Mouse (Mus musculus) CH12.LX (cell line): ENCODE data around the gene Pxmp4. TPM values are rescaled to one million over a fixed set of nuclear protein-coding genes. Genes with fewer than 3 reads are reported as not detected.

ENCODE experiments used
- DNase-seq: peaks from one replicate; pipeline ENCODE4 v3.0.0-alpha.2; 2013; ENCODE audit errors: extremely low read depth
- H3K27ac ChIP-seq: 2 replicates; pipeline ENCODE4 v1.5.1; 2012; ENCODE audit warnings: low read depth, mild to moderate bottlenecking, control low read depth, moderate library complexity; ENCODE audit not compliant: insufficient read depth
- H3K27me3 ChIP-seq: replicated peaks from 2 replicates; pipeline ENCODE3; 2012; ENCODE audit warnings: inconsistent platforms
- H3K36me3 ChIP-seq, 2 experiments: replicated peaks in 1 of 2; 2 replicates each; pipeline versions ENCODE3 to v1.6.1; 2012; ENCODE audit warnings: inconsistent platforms in 1 of 2, low read length in 1 of 2, mild to moderate bottlenecking in 1 of 2, mixed read lengths in 1 of 2, moderate library complexity in 1 of 2; ENCODE audit not compliant: control insufficient read depth in 1 of 2, insufficient read depth in 1 of 2
- H3K4me1 ChIP-seq, 2 experiments: 2 replicates each; pipeline ENCODE4 v1.6.1; 2012; ENCODE audit warnings: inconsistent platforms in 1 of 2, moderate library complexity in 1 of 2; ENCODE audit not compliant: insufficient read depth in 2 of 2, control insufficient read depth in 1 of 2
- H3K4me2 ChIP-seq: 2 replicates; pipeline ENCODE4 v1.6.1; 2012; ENCODE audit warnings: low read depth, mild to moderate bottlenecking, control low read depth; ENCODE audit not compliant: poor library complexity, insufficient read depth, severe bottlenecking
- H3K4me3 ChIP-seq, 3 experiments: fragments of 150-350 bp in 1 of 3; sonication (generic) in 1 of 3; replicated peaks in 1 of 3; 2 replicates each; pipeline versions ENCODE3 to v1.5.1; 2011 to 2012; ENCODE audit warnings: low read depth in 2 of 3, low read length in 2 of 3, mild to moderate bottlenecking in 2 of 3, moderate library complexity in 2 of 3, control low read depth in 1 of 3, improper control_type of control experiment in 1 of 3, inconsistent platforms in 1 of 3, mixed read lengths in 1 of 3; ENCODE audit not compliant: poor library complexity in 1 of 3
- H3K79me2 ChIP-seq: replicated peaks from 2 replicates; pipeline ENCODE4 v1.6.1; 2012; ENCODE audit warnings: mild to moderate bottlenecking, moderate library complexity; ENCODE audit not compliant: control insufficient read depth, poor library complexity, insufficient read depth, severe bottlenecking; ENCODE audit errors: extremely low read depth
- H3K9ac ChIP-seq: 2 replicates; pipeline ENCODE4 v1.6.1; 2012; ENCODE audit warnings: low read depth, mild to moderate bottlenecking, control low read depth, moderate library complexity; ENCODE audit not compliant: insufficient read depth
- H3K9me3 ChIP-seq: replicated peaks from 2 replicates; pipeline ENCODE3; 2012; ENCODE audit warnings: low read length, inconsistent platforms, mixed read lengths
- BHLHE40 ChIP-seq: IDR thresholded peaks from 2 replicates; pipeline ENCODE4 v1.6.1; 2011; ENCODE audit warnings: mild to moderate bottlenecking, low read depth, low read length, improper control_type of control experiment
- CHD1 ChIP-seq: IDR thresholded peaks from 2 replicates; pipeline ENCODE4 v1.6.1; 2012; ENCODE audit warnings: low read depth, low read length, improper control_type of control experiment, inconsistent platforms
- CTCF ChIP-seq, 2 experiments: IDR thresholded peaks in 1 of 2; conservative IDR thresholded peaks in 1 of 2; 2 replicates each; pipeline ENCODE4 v1.5.1; 2011 to 2012; ENCODE audit warnings: low read depth in 2 of 2, low read length in 2 of 2, improper control_type of control experiment in 1 of 2, inconsistent platforms in 1 of 2, mild to moderate bottlenecking in 1 of 2, moderate library complexity in 1 of 2
- E2F4 ChIP-seq: IDR thresholded peaks from 2 replicates; pipeline ENCODE4 v1.6.1; 2011; ENCODE audit warnings: low read depth, low read length, improper control_type of control experiment; ENCODE audit not compliant: insufficient replicate concordance
- HCFC1 ChIP-seq: IDR thresholded peaks from 2 replicates; pipeline ENCODE4 v1.6.1; 2012; ENCODE audit warnings: low read depth, mild to moderate bottlenecking, inconsistent platforms, low read length, improper control_type of control experiment
- JUN ChIP-seq: IDR thresholded peaks from 2 replicates; pipeline ENCODE4 v1.6.1; 2011; ENCODE audit warnings: low read depth, mild to moderate bottlenecking, low read length, improper control_type of control experiment, moderate library complexity; ENCODE audit not compliant: insufficient read depth
- MAZ ChIP-seq: IDR thresholded peaks from 2 replicates; pipeline ENCODE4 v1.6.1; 2012; ENCODE audit warnings: low read depth, mild to moderate bottlenecking, inconsistent platforms, low read length, improper control_type of control experiment, moderate library complexity
- MEF2A ChIP-seq: IDR thresholded peaks from 2 replicates; pipeline ENCODE4 v1.6.1; 2014; ENCODE audit warnings: low read depth, mild to moderate bottlenecking, inconsistent platforms, low read length, improper control_type of control experiment, borderline replicate concordance
- MXI1 ChIP-seq: IDR thresholded peaks from 2 replicates; pipeline ENCODE4 v1.6.1; 2011; ENCODE audit warnings: mild to moderate bottlenecking, low read depth, low read length, improper control_type of control experiment
- MYC ChIP-seq: IDR thresholded peaks from 2 replicates; pipeline ENCODE4 v1.6.1; 2011; ENCODE audit warnings: low read depth, mild to moderate bottlenecking, improper control_type of control experiment, low read length
- PAX5 ChIP-seq: IDR thresholded peaks from 2 replicates; pipeline ENCODE4 v1.6.1; 2012; ENCODE audit warnings: low read length, inconsistent platforms, mixed read lengths
- POLR2AphosphoS2 ChIP-seq: IDR thresholded peaks from 2 replicates; pipeline ENCODE4 v1.6.1; 2011; ENCODE audit warnings: low read depth, low read length, improper control_type of control experiment
- RAD21 ChIP-seq: IDR thresholded peaks from 2 replicates; pipeline ENCODE4 v1.6.1; 2011; ENCODE audit warnings: low read depth, mild to moderate bottlenecking, low read length, improper control_type of control experiment, moderate library complexity
- SMC3 ChIP-seq: IDR thresholded peaks from 2 replicates; pipeline ENCODE4 v1.6.1; 2011; ENCODE audit warnings: low read depth, low read length, improper control_type of control experiment
- TCF12 ChIP-seq: IDR thresholded peaks from 2 replicates; pipeline ENCODE4 v1.6.1; 2014; ENCODE audit warnings: low read depth, mild to moderate bottlenecking, inconsistent platforms, low read length, improper control_type of control experiment
- USF1 ChIP-seq: IDR thresholded peaks from 2 replicates; pipeline ENCODE4 v1.6.1; 2014; ENCODE audit warnings: low read depth, mild to moderate bottlenecking, inconsistent platforms, low read length, improper control_type of control experiment
- ZKSCAN1 ChIP-seq: IDR thresholded peaks from 2 replicates; pipeline ENCODE4 v1.6.1; 2012; ENCODE audit warnings: low read depth, inconsistent platforms, low read length, improper control_type of control experiment, borderline replicate concordance
- ZNF384 ChIP-seq: IDR thresholded peaks from 2 replicates; pipeline ENCODE4 v1.6.1; 2012; ENCODE audit warnings: low read depth, low read length, improper control_type of control experiment, inconsistent platforms
- dilution Hi-C: fragments of 300-500 bp; cut with MboI; formaldehyde crosslinking; loops from 2 replicates; pipeline ENCODE4 v1.14.3; 2020; ENCODE audit warnings: low sequenced_read_pairs; ENCODE audit not compliant: extremely low pct_unique_long_range_greater_than_20kb, extremely low pct_ligation_motif_present
- in situ Hi-C: fragments of 300-500 bp; cut with MboI; formaldehyde crosslinking; loops from 3 replicates; pipeline ENCODE4 v1.14.3; 2019; ENCODE audit warnings: low sequenced_read_pairs, low pct_ligation_motif_present, low pct_unique_long_range_greater_than_20kb, mixed read lengths
- polyA plus RNA-seq: library from polyadenylated mRNA; unstranded; fragments of >175 nt; gene quantifications from 2 replicates; pipeline ENCODE4 v1.2.1, GENCODE M21; 2012; ENCODE audit warnings: low read depth; ENCODE audit not compliant: insufficient read length
- total RNA-seq, 2 experiments: library from RNA; depleted of rRNA; stranded (reverse); fragments of 300-350 nt in 1 of 2; fragments of >200 nt in 1 of 2; gene quantifications; 2 replicates each; pipeline ENCODE4 v1.2.3; 2012 to 2014

The Pxmp4 gene
- total and polyA plus RNA-seq, 3 experiments: 6.0 to 9.4 (median 7.6) TPM

GRCm38 (mm10) chr2:154648086-154648485 is 44.6 kb upstream of the Pxmp4 start:
- dilution Hi-C loops: no loop called here
- TF ChIP-seq USF1 (no peak), MAZ (no peak), MEF2A (no peak), CHD1 (no peak), POLR2AphosphoS2 (no peak), CTCF (conservative IDR thresholded peaks at IDR 0.05 in 1 of 2, IDR thresholded peaks at IDR 0.05 in 1 of 2; ENCODE audit: low read depth in 2 of 2, low read length in 2 of 2) (peak; percentile 41 to 64; a peak in 3 of 4 replicates), JUN (no peak), PAX5 (no peak), ZNF384 (no peak), ZKSCAN1 (no peak), SMC3 (peak; percentile 41; the same call in 1 of the 2 replicates), BHLHE40 (no peak), HCFC1 (no peak)
- DNase-seq: peak; percentile 30
- Histone ChIP-seq H3K27ac (no peak overlapping the region), H3K9me3 (peaks cover 5% of the 10 kb centered on the region), H3K4me2 (no peak overlapping the region), H3K4me3 (no peak overlapping the region), H3K36me3 (peaks cover 0 to 33% of the 10 kb centered on the region in 2 experiments), H3K27me3 (no peaks in the 10 kb centered on the region), H3K79me2 (no peaks in the 10 kb centered on the region), H3K9ac (no peak overlapping the region), H3K4me1 (no peaks in the 10 kb centered on the region)
- in situ Hi-C loops: no loop called here

- in situ Hi-C loops: no loop called here
- no peak overlapping the region for H3K27ac ChIP-seq
- dilution Hi-C loops: no loop called here
- no peak overlapping the region for H3K4me3 ChIP-seq
- peaks cover 5% of the 10 kb centered on the region for H3K9me3 ChIP-seq
- H3K27me3 ChIP-seq: no peaks in the 10 kb centered on the region
- DNase-seq: peak; percentile 34
- H3K4me2 ChIP-seq: no peak overlapping the region
- no peaks in the 10 kb centered on the region for H3K4me1 ChIP-seq
- peaks cover 0 to 42% of the 10 kb centered on the region in 2 experiments for H3K36me3 ChIP-seq
- H3K79me2 ChIP-seq: no peaks in the 10 kb centered on the region
- TF ChIP-seq PAX5: no peak
- peak; percentile 36 for TF ChIP-seq RAD21
- no peak for TF ChIP-seq MXI1
- no peak for TF ChIP-seq TCF12
- TF ChIP-seq E2F4: no peak
- TF ChIP-seq ZKSCAN1: no peak
- TF ChIP-seq CTCF (conservative IDR thresholded peaks at IDR 0.05 in 1 of 2, IDR thresholded peaks at IDR 0.05 in 1 of 2; ENCODE audit: low read depth in 2 of 2, low read length in 2 of 2): peak in 1 of 2 experiments; percentile 58; a peak in 3 of 4 replicates
- no peak for TF ChIP-seq MYC
- TF ChIP-seq SMC3: peak; percentile 48
- TF ChIP-seq, all 38 proteins: peak for 3
- no peak overlapping the region for H3K9ac ChIP-seq
Measured at GRCm38 (mm10) chr2:154646634-154647033, 43.1 kb upstream of the Pxmp4 start.
